Mouse (Mus musculus) forebrain, embryonic 15.5 days (tissue): ENCODE results near the gene Lmtk3. TPM values are rescaled to one million over a fixed set of nuclear protein-coding genes. Genes with fewer than 3 reads are reported as not detected.

Experiments
- ATAC-seq: fragments of 200-750 bp; cut with Nextera tagmentation; replicated peaks from 2 replicates; pipeline ENCODE4 v1.8.0; 2017; ENCODE audit warnings: mild to moderate bottlenecking, moderate TSS enrichment, moderate library complexity
- H3K27ac ChIP-seq: fragments of 300-500 bp; sonication (generic); replicated peaks from 2 replicates; pipeline ENCODE4 v1.5.1; 2015; ENCODE audit warnings: mild to moderate bottlenecking, inconsistent platforms
- H3K27me3 ChIP-seq: fragments of 300-500 bp; sonication (generic); 2 replicates; pipeline ENCODE4 v1.6.1; 2015; ENCODE audit warnings: inconsistent platforms
- H3K36me3 ChIP-seq: fragments of 300-500 bp; sonication (generic); 2 replicates; pipeline ENCODE4 v1.6.1; 2015; ENCODE audit warnings: mild to moderate bottlenecking, inconsistent platforms
- H3K4me1 ChIP-seq: fragments of 300-500 bp; sonication (generic); 2 replicates; pipeline ENCODE4 v1.6.1; 2015; ENCODE audit warnings: inconsistent platforms
- H3K4me2 ChIP-seq: fragments of 300-500 bp; sonication (generic); replicated peaks from 2 replicates; pipeline ENCODE4 v1.6.1; 2015; ENCODE audit warnings: mild to moderate bottlenecking, inconsistent platforms
- H3K4me3 ChIP-seq: fragments of 300-500 bp; sonication (generic); 2 replicates; pipeline ENCODE4 v1.5.1; 2015; ENCODE audit warnings: mild to moderate bottlenecking, inconsistent platforms
- H3K9ac ChIP-seq: fragments of 300-500 bp; sonication (generic); replicated peaks from 2 replicates; pipeline ENCODE4 v1.6.1; 2015; ENCODE audit warnings: mild to moderate bottlenecking, inconsistent platforms
- H3K9me3 ChIP-seq: fragments of 300-500 bp; sonication (generic); 2 replicates; pipeline ENCODE4 v1.6.1; 2016; ENCODE audit warnings: inconsistent platforms
- WGBS: fragments of 180-500 bp; shearing (Covaris S2); methylation state at CpG from one replicate; pipeline ENCODE4 v1.1.7; 2015; ENCODE audit warnings: mixed read lengths; 5-methylcytosine and 5-hydroxymethylcytosine counted together
- polyA plus RNA-seq: library from polyadenylated mRNA; unstranded; fragments of >200 nt; fragmentation: Nextera tagmentation; extraction: Ambion mirVana; gene quantifications from 2 replicates; pipeline ENCODE4 v1.2.1, GENCODE M21; 2015

Lmtk3 gene
- polyA plus RNA-seq, 1 experiment from 2014 or later, result 21.7 TPM

- no peak overlapping the region for H3K27ac ChIP-seq
- no peak overlapping the region for H3K4me3 ChIP-seq
- no peak overlapping the region for H3K9ac ChIP-seq
- no peaks in the 10 kb centered on the region for H3K9me3 ChIP-seq
- 57% methylated on average over 6 of the region's 6 CpGs for WGBS
- no peak overlapping the region for H3K4me2 ChIP-seq
- H3K27me3 ChIP-seq, result peaks cover 20% of the 10 kb centered on the region; the same call in 1 of the 2 replicates
- H3K36me3 ChIP-seq, result no peaks in the 10 kb centered on the region
- H3K4me1 ChIP-seq, result peaks cover 5% of the 10 kb centered on the region; the same call in 1 of the 2 replicates
- no peak for ATAC-seq
Observed at GRCm38 (mm10) chr7:45755703-45756102, 27.8 kb upstream of the Lmtk3 start.

DNA sequence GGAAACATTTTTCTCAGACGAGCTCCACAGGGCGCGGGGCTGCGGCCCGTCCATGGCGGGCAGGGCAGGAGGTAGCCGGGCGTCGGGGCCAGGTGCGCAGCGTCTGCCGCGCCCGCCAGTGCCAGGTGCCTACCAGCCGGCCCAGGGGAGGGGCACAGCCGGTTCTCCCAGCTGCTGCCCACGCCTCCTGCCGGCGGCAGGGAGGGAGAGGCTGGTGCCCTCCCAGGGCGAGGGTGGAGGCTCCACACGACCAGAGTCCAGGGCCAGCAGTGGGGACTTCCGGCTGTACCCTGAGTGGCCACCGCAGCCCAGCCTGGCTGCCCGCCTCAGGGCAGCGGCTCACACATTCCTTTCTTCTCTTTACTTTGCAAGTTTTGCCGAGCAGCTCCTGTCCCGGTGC is 24.1 kb upstream of the Lmtk3 start:
- Histone ChIP-seq H3K4me2 (peak overlapping the region; percentile 8; the same call in 1 of the 2 replicates), H3K4me1 (peaks cover 5% of the 10 kb centered on the region; the same call in 1 of the 2 replicates), H3K27ac (no peak overlapping the region), H3K36me3 (no peaks in the 10 kb centered on the region), H3K9ac (no peak overlapping the region), H3K9me3 (no peaks in the 10 kb centered on the region), H3K4me3 (no peak overlapping the region), H3K27me3 (peaks cover 20% of the 10 kb centered on the region; the same call in 1 of the 2 replicates)
- 7% methylated on average over 26 of the region's 27 CpGs for WGBS
- ATAC-seq, result no peak

GRCm38 (mm10) chr7:45760151-45760550 is 23.4 kb upstream of the Lmtk3 start:
- peaks cover 5% of the 10 kb centered on the region; the same call in 1 of the 2 replicates for H3K4me1 ChIP-seq
- ATAC-seq, result no peak

GRCm38 (mm10) chr7:45765995-45766394 is 17.5 kb upstream of the Lmtk3 start:
- WGBS, result 60% methylated on average over 8 of the region's 8 CpGs
- no peaks in the 10 kb centered on the region for H3K27me3 ChIP-seq
- H3K9me3 ChIP-seq, result no peaks in the 10 kb centered on the region
- H3K27ac ChIP-seq, result no peak overlapping the region
- ATAC-seq, result no peak
- no peak overlapping the region for H3K4me3 ChIP-seq
- H3K36me3 ChIP-seq, result no peaks in the 10 kb centered on the region
- H3K4me2 ChIP-seq, result no peak overlapping the region
- no peaks in the 10 kb centered on the region for H3K4me1 ChIP-seq
- no peak overlapping the region for H3K9ac ChIP-seq

More at GRCm38 (mm10) chr7:45760151-45760550, 23.4 kb upstream of the Lmtk3 start:
- Histone ChIP-seq H3K4me2 (no peak overlapping the region), H3K9me3 (no peaks in the 10 kb centered on the region), H3K9ac (no peak overlapping the region), H3K27me3 (peaks cover 20% of the 10 kb centered on the region; the same call in 1 of the 2 replicates), H3K27ac (no peak overlapping the region), H3K36me3 (no peaks in the 10 kb centered on the region), H3K4me3 (no peak overlapping the region)
- 61% methylated on average over 5 of the region's 5 CpGs for WGBS

GRCm38 (mm10) chr7:45766764-45767163 is 16.8 kb upstream of the Lmtk3 start:
- H3K9me3 ChIP-seq, result no peaks in the 10 kb centered on the region
- H3K9ac ChIP-seq, result no peak overlapping the region
- no peak for ATAC-seq
- WGBS, result 52% methylated on average over 8 of the region's 8 CpGs
- H3K27ac ChIP-seq, result no peak overlapping the region
- H3K4me2 ChIP-seq, result no peak overlapping the region
- no peaks in the 10 kb centered on the region for H3K36me3 ChIP-seq
- H3K4me1 ChIP-seq, result no peaks in the 10 kb centered on the region
- no peak overlapping the region for H3K4me3 ChIP-seq
- no peaks in the 10 kb centered on the region for H3K27me3 ChIP-seq

DNA sequence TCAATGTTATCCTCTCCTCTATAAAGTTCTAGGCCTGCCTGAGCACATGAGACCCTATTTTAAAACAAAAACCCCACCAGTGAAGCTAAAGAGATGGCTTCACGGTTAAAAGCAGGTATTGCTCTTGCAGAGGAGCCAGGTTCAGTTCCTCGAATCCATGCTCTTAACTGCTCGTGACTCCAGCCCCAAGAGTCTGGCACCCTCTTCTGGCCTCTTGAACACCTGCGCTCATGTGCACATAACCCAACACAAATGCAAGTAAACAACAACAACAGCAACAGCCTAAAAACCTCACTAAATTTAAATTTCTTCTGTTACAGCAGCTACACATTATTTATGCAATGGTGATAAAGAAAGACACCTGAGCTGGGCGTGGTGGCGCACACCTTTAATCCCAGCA is 16.0 kb upstream of the Lmtk3 start:
- no peaks in the 10 kb centered on the region for H3K4me1 ChIP-seq
- no peaks in the 10 kb centered on the region for H3K9me3 ChIP-seq
- no peaks in the 10 kb centered on the region for H3K27me3 ChIP-seq
- H3K4me3 ChIP-seq, result no peak overlapping the region
- no peak for ATAC-seq
- H3K27ac ChIP-seq, result no peak overlapping the region
- H3K4me2 ChIP-seq, result no peak overlapping the region
- WGBS, result 91% methylated on average over 6 of the region's 6 CpGs
- no peak overlapping the region for H3K9ac ChIP-seq
- H3K36me3 ChIP-seq, result no peaks in the 10 kb centered on the region

DNA sequence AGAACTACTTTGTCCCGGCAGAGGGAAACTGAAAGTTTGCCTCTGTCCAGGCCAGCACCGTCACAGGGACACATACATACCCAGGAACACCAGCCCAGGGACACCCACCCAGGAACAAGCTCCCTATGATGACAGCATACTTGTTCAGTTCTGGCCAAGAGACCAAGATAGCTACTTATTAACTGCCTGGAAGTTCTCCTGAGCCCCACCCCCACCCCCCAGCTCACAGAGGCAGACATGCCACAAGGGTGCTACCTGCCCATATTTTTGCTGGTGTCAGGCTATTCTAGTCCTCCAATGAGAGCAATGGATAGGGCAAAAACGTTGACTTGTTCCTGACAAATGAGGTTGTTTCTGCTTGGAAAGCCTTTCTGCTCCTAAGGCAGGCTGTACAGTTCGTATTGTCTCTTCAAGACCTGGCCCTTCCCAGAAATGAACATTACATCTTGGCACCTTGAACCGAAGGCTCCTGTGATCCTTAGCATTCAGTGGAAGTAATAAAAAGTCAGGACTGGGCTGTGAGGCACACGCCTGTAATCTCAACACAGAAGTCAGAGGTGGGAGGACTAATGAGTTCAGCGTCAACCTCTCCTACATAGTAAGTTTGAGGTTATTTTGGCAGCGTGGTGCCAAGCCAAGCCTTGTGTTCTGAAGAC is 13.0 kb upstream of the Lmtk3 start:
- WGBS, result 75% methylated on average over 8 of the region's 8 CpGs
- no peaks in the 10 kb centered on the region for H3K27me3 ChIP-seq

GRCm38 (mm10) chr7:45771101-45771500 is 12.4 kb upstream of the Lmtk3 start:
- 63% methylated on average over 4 of the region's 4 CpGs for WGBS
- H3K4me2 ChIP-seq, result no peak overlapping the region
- ATAC-seq, result no peak
- no peak overlapping the region for H3K27ac ChIP-seq
- H3K27me3 ChIP-seq, result no peaks in the 10 kb centered on the region
- no peaks in the 10 kb centered on the region for H3K36me3 ChIP-seq
- H3K9ac ChIP-seq, result no peak overlapping the region
- H3K9me3 ChIP-seq, result no peaks in the 10 kb centered on the region
- H3K4me1 ChIP-seq, result no peaks in the 10 kb centered on the region
- no peak overlapping the region for H3K4me3 ChIP-seq

More for the DNA sequence above, 13.0 kb upstream of the Lmtk3 start:
- H3K4me1 ChIP-seq, result no peaks in the 10 kb centered on the region
- no peaks in the 10 kb centered on the region for H3K36me3 ChIP-seq
- no peak for ATAC-seq
- H3K27ac ChIP-seq, result no peak overlapping the region
- H3K4me2 ChIP-seq, result no peak overlapping the region
- H3K9ac ChIP-seq, result no peak overlapping the region
- no peaks in the 10 kb centered on the region for H3K9me3 ChIP-seq
- no peak overlapping the region for H3K4me3 ChIP-seq

DNA sequence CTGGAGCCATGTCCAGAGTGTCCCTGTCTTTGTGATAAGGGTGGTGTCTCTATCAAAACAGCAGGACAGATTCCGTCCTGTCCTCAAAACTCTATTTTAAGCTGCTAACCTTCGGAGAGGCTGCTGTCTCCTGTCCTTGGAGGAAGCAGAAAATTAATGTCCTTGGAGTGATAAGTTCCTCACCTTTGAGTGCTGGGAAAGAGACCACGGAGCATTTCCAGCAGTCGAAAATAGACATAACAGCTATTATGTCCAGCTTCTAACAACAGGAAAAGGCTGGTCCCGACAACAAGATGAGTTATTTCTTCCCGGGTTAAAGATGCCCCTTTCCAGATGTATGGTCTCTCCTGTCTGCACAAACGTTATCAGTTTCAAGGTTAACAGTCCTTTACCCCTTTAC is 8.3 kb upstream of the Lmtk3 start:
- no peaks in the 10 kb centered on the region for H3K27me3 ChIP-seq
- no peak overlapping the region for H3K4me2 ChIP-seq
- WGBS, result 86% methylated on average over 7 of the region's 7 CpGs
- H3K9ac ChIP-seq, result no peak overlapping the region
- no peak for ATAC-seq
- no peaks in the 10 kb centered on the region for H3K9me3 ChIP-seq
- peaks cover 9% of the 10 kb centered on the region; the same call in 1 of the 2 replicates for H3K4me1 ChIP-seq
- no peaks in the 10 kb centered on the region for H3K36me3 ChIP-seq
- H3K4me3 ChIP-seq, result no peak overlapping the region
- no peak overlapping the region for H3K27ac ChIP-seq

DNA sequence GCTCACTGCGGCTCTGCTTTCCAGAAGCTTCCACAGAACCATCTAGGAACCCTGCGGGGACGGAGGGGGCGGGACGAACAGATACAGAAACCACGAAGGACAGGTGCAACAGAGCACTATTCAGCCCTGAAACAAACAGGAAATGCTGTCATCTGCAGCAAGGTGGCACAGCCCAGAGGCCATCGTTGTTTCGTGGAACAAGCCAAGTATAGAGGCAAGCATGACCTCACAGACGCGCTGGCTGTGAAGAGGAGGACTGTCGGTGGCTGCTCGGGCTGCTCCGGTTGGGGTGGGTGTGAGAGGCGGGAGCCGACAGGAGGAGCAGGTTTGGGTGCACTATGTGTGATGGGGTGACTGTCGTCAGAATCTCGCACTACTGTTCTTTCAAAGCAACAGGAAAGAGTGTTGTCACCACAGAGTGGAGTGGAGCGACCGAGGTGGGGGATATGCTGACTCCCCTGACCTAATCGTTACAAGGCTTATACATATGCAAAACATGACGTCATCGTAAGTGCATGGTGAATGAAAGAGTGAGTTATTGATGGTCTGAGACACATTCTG is 4.4 kb upstream of the Lmtk3 start:
- ATAC-seq, result no peak
- 19% methylated on average over 22 of the region's 22 CpGs for WGBS
- Histone ChIP-seq H3K36me3 (no peaks in the 10 kb centered on the region), H3K4me1 (peaks cover 16% of the 10 kb centered on the region; the same call in 1 of the 2 replicates), H3K9ac (peak overlapping the region; percentile 14; the same call in 1 of the 2 replicates), H3K9me3 (no peaks in the 10 kb centered on the region), H3K27ac (no peak overlapping the region), H3K4me2 (peak overlapping the region; percentile 35), H3K27me3 (no peaks in the 10 kb centered on the region), H3K4me3 (0 out of 2 replicates have a peak overlapping the region, but pooled peaks have one; percentile 4)

- peaks cover 37% of the 10 kb centered on the region for H3K4me1 ChIP-seq
- WGBS, result 83% methylated on average over 4 of the region's 4 CpGs
- no peak overlapping the region for H3K4me3 ChIP-seq
- H3K27me3 ChIP-seq, result no peaks in the 10 kb centered on the region
- H3K27ac ChIP-seq, result no peak overlapping the region
- H3K9ac ChIP-seq, result no peak overlapping the region
- no peaks in the 10 kb centered on the region for H3K9me3 ChIP-seq
- no peak for ATAC-seq
- H3K36me3 ChIP-seq, result no peaks in the 10 kb centered on the region; the same call in 1 of the 2 replicates
- H3K4me2 ChIP-seq, result no peak overlapping the region
Observed at GRCm38 (mm10) chr7:45782271-45782670, 1.3 kb upstream of the Lmtk3 start.

DNA sequence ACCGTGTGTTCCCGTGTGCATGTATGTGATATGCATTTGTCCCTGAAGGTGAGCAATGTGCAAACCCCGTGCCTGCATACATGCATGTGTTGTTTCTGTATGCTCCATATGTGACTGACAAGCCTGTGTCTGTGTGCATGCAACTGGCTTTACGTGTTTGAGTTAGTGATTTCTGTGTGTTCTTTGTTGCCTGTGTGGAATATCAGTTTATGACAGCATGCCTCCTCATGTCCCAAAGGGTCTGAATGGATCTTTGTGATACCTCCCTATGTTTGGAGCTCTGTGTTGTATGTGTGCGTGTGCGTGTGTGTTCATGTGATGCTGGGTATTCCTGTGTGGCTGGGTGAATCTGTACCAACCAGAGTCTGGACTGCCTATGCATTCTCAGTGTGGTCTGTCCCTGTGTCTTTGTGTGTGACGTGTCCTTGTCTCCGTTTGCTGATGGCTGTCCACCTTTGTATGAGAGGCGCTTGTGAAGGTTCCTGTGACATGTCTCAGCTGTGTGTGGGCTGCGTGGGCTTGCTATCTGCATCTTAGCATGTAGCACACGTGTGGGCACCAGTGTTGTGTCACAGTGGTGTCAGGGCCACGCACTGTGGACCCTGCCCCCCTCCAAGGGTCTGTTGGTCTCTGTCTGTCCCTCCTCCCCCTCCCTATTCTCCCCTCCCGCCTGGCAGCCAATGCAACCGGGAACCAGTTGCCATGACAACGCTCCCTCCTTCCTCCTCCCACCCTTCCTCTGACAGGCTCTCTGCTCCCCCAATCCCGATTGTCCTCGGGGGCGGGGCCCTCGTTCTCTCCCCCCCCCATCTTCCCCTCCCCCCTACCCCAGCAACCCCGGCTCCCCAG is 1.2 kb downstream of the Lmtk3 start, which contains the start of gene Sult2b1:
TSS of gene Sult2b1 (minus strand) at position 146 of the 849 bp plus-strand sequence.
- Histone ChIP-seq H3K4me3 (peak within 1 kb of the TSS; percentile 61), H3K9ac (peak within 1 kb of the TSS; percentile 95), H3K4me1 (peaks cover 37% of the 10 kb centered on the region), H3K27ac (peak within 1 kb of the TSS; percentile 99), H3K27me3 (no peaks in the 10 kb centered on the region), H3K36me3 (peaks cover 22% of the 10 kb centered on the region), H3K4me2 (peak within 1 kb of the TSS; percentile 87), H3K9me3 (no peaks in the 10 kb centered on the region)
- peak; percentile 64 for ATAC-seq
- 15% methylated on average over 20 of the region's 20 CpGs for WGBS
